Mouse (Mus musculus) neutrophil, adult 83 days (primary cell): ENCODE results near the gene Rad52. TPM values are rescaled to one million over a fixed set of nuclear protein-coding genes. Genes with fewer than 3 reads are reported as not detected.

Experiments used
- total RNA-seq, 2 experiments: library from RNA; stranded (reverse); gene quantifications; one replicate each; pipeline ENCODE4 v1.2.4; 2023

Gene Rad52
- 10 to 100 TPM; 18.4 to 19.5 TPM for total RNA-seq

GRCm38 (mm10) chr6:119902204-119903080 lies at the start of gene Rad52:
TSS of gene Rad52 (plus strand) at chr6:119902698.

Other genes with a start within 250 kb of the Rad52 start
- gene Erc1, start 54.5 kb upstream of the Rad52 start, total RNA-seq = 1 to 10 TPM; 8.3 to 8.7 TPM
- gene Wnk1, start 136.0 kb downstream of the Rad52 start, total RNA-seq = 100 to 1,000 TPM; 242 to 253 TPM
- gene Ninj2, start 190.7 kb downstream of the Rad52 start, total RNA-seq = not detected